Mouse (Mus musculus) cerebellum, postnatal 25 days (tissue): ENCODE results near the gene Ppfia2.

Experiments
- DNase-seq, 2 experiments: peaks; one replicate each; pipeline ENCODE4 v3.0.0; 2021; ENCODE audit warnings: mixed read lengths in 2 of 2

The Ppfia2 gene

DNA sequence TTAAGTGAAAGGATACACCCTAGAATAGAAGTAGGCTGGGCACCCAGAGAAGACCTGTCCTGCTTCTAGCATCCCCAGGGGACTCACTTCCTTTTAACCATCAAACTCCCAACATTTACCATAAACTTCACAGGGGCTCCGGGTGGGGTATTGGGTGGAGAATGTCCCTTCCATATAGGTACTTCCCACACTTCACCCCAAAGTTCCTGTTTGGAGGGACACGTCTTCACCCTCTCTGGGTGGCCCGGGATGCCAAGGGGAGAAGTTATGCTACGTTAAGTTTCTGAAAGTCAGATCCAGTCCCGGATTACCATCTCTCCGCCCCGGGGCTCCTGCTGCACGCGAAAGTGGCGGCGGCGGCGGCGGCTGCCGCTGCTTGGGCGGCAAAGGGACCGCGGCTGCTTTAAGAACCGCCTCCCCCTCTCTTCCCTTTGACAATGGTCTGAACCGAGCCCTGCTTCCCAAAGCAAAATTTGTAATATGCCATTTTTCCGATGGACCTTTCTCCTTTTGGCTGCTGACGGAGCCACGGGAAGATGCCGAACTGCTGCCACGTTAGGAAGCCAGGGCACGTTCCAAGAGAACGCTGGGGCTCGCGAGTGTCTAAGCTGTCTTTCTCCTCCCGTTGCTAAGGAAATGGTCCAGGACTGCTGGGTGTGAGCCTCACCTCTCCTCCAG is at the start of gene Ppfia2:
Gene Ppfia2 (plus strand): TSS at position 485 of the 678 bp plus-strand sequence.
- DNase-seq, result peak; percentile 84 to 87

GRCm38 (mm10) chr10:106468956-106469721 is 1.0 kb upstream of the Ppfia2 start:
- DNase-seq, result peak; percentile 84 to 86

DNA sequence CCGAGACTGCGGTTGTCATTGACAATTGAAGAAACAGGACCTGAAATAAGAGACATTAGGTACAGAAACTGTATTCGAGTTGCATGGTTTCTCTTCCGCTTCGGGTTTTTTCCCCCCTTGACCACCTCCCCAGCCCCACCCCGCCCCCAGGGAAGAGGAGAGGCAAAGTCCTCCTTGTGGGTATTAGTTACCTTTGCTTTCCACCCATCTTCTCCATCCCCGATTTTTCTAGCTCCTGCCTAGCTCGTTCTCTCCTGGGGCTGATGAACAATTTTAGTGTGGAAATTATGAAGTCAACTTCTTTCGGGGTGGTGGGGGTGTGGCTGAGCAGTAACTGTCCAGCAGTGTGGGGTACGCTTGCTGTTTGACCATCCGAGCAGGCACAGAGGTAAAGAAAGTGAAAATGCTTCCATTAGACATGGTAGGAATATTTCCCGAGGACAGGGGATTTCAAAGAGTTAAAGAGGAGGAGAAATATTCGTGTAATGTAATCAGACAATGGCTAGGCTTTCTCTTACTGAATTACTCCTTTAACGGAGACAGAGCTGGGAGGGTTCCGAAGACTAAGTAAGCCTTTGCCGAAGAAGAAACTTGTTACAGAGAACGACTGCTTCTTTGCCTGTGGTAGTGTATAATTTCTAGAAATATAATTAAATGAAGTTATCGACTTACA is 530 bp downstream of the Ppfia2 start:
- peak; percentile 39 to 46 for DNase-seq

GRCm38 (mm10) chr10:106509281-106510165 is 39.4 kb downstream of the Ppfia2 start:
- DNase-seq, result peak; percentile 38 to 58

GRCm38 (mm10) chr10:106566036-106566435 is 95.9 kb downstream of the Ppfia2 start:
- DNase-seq, result no peak

DNA sequence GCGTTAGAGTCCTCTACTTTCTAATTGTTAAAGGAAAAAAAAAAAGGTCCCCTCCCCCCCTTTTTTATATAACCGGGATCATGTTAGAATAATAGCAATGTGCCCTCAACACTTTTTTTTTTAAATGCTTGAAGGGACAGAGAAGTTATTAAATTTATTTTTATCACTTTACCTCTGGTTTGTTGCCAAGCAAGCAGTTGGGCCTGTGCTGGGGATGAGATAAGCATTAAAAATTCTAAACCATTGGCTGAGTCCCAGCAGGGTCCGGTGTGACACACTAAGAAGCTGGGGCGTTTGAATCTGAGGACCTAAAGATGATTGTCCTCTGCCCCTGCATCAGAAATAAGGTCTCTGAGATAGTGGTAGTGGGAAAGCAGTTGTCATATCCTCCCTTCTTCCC is 114.9 kb downstream of the Ppfia2 start:
- peak in 1 of 2 experiments; percentile 32 for DNase-seq

DNA sequence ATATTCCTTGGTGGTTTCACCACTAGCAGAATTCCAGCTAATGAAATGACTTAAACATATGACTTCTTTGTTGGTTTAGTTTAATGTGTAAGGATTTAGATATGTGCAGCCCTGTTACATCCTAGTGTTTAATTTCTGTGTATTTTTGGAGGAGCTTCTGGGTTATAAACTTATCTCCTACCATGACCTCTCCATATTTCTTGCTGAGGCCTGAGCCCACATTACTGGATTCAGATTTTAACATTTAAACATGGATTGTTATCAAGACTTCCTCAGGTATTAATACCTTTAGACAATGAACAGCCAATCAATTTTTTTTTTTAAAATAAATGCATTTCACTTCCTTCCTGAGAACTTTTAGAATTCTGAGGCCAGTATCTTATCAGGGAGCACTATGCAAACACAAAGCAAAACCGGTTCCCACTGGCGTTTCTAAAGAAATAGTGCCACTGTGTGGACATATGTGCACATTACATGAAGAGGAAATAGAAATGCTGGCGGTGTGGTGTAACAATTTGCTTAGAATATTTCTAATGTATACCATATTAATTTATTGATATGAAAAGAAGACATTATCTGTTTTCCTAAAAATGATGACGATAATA is 115.4 kb downstream of the Ppfia2 start:
- DNase-seq, result peak; percentile 28 to 64

- no peak for DNase-seq
Measured at GRCm38 (mm10) chr10:106587817-106588216, 117.7 kb downstream of the Ppfia2 start.

DNA sequence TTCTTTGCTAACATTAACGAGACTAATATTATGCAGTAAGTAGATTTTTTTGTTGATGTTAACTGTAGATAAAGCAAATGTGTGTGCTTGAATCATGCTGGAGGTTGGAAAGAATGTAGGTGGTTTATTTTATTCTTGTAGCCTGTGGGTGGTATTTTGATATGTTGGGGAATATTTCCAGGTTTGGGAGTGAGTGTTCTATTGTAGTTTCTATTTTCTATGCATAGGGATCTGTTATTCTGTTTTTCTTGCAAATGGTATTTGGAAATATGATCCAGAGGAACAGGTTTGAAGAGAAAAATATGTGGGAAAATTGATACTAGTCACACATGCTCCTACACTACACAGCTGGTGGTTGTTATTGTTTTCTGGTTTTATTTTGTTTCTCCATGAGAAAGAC is 120.8 kb downstream of the Ppfia2 start:
- DNase-seq, result no peak

GRCm38 (mm10) chr10:106596976-106597375 is 126.8 kb downstream of the Ppfia2 start:
- no peak for DNase-seq

DNA sequence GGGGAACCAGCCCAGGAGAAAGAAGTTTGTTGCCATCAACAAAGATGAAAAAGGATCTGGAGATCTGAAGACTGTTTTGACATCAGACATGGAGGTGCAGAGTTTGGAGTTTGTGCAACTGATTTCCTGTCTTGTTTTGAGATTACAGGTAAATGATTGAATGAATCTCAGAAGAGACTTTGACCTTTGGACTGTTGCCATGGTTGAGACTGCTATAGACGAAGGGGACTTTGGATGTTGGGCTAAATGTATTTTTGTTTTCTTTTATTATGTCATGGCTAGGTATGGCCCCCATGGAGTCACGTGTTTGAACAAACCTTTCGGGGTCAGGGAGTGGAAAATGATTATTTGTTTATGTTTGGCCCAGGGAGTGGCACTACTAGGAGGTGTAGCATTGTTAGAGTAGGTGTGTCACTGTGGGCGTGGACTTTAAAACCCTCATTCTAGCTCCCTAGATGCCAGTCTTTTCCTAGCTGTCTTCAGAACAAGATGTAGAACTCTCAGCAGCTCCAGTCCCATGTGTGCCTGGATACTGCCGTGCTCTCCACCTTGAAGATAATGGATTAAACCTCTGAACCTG is 133.3 kb downstream of the Ppfia2 start:
- no peak for DNase-seq

GRCm38 (mm10) chr10:106609177-106609981 is 139.2 kb downstream of the Ppfia2 start:
- no peak for DNase-seq

DNA sequence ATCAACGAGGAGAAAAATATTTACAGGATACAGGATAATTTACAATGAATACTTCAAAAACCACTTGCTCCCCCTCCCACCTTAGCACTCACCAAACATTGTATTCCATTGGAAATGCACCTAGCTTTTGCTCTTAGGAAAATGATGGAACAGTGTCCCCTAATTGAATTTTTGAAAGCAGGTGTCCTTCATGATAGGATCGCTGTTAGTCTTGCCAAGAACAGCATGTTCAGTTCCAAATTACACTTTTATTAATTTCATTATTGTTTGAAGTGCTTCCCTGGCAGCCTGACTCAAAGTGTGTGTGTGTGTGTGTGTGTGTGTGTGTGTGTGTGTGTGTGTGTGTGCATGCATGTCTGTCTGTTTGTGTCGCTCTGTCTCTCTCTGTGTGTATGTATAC is 140.1 kb downstream of the Ppfia2 start:
- DNase-seq, result no peak

GRCm38 (mm10) chr10:106618194-106618593 is 148.1 kb downstream of the Ppfia2 start:
- DNase-seq, result no peak

DNA sequence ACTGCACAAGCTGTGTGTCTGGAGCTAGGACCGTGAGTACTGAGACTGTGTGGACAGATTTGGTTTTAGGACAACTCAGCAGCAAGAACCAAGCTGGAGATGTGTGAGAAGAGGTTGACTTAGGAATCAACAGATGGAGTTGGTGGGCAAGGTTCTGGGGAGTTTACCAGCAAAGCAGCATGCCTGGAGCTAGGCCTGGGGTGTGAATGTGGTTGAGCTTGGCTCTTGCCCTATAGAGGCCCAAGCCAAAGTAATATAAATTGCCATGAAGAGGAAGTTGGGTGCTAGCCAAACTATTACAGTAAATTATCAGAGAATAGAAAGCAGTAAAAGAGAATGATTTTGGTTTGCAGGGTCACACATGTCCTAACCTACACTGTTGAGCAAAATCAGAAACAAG is 150.8 kb downstream of the Ppfia2 start:
- peak; percentile 31 to 40 for DNase-seq

DNA sequence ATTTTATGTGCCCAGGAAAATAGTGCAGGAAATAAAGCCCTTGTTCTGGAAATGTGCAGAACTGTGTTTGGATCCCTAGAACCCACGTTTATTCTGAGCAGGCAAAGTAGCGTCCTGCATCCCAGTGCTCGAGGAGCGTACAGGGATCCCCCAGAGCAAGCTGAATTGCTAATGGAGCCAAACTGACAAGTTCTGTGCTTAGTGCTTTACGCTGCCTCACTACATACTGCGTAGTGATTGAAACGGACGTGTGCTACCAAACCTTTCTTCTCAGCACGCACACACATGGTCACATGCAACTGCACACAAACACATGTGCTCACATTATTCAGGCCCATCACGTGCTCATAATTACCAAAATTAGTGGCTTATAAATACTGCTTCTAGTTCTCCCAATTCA is 153.2 kb downstream of the Ppfia2 start:
- DNase-seq, result no peak

GRCm38 (mm10) chr10:106632171-106632935 is 162.2 kb downstream of the Ppfia2 start:
- DNase-seq, result peak; percentile 67 to 80

DNA sequence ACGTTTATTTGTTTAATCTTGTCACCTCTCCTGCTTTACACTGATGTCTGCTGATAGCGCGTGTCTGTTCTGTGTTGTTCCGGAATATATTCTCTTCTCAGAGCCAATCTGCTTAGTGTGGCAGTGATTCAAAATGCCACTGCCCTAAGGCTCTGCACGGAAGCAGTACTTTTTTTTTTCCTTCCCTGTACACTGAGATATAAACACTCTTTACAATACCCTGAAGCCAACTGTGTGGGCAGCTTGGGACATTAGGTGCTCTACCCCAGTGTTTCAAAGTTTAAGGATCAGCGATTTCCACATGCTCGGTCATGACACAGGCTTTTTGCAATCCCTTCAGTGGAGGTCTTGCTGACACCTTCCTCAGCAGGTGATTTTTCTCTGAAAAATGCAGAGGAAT is 163.8 kb downstream of the Ppfia2 start:
- DNase-seq, result peak; percentile 59 to 62

DNA sequence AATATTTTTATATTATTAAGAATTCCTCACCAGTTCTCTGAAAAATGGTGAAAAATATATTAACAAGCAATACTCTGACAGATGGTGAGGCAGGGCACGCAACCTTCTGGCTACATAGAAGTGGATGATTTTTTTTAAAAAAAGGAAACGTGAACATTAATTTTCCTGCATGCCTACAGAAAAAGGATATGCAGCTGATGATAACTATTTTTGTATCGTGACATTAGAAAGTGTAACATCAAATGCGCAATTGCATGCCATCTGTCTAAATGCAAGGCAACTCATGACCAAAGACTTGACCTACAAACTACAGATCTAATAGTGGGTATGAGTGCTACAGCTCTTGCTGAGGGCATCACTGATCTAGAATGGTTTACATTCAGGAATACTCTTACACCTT is 182.1 kb downstream of the Ppfia2 start:
- DNase-seq, result no peak

- DNase-seq, result no peak
Measured at GRCm38 (mm10) chr10:106665221-106665620, 195.1 kb downstream of the Ppfia2 start.
